ENCODE assay signal across 29 mouse cellular contexts in the genomic region with DNA sequence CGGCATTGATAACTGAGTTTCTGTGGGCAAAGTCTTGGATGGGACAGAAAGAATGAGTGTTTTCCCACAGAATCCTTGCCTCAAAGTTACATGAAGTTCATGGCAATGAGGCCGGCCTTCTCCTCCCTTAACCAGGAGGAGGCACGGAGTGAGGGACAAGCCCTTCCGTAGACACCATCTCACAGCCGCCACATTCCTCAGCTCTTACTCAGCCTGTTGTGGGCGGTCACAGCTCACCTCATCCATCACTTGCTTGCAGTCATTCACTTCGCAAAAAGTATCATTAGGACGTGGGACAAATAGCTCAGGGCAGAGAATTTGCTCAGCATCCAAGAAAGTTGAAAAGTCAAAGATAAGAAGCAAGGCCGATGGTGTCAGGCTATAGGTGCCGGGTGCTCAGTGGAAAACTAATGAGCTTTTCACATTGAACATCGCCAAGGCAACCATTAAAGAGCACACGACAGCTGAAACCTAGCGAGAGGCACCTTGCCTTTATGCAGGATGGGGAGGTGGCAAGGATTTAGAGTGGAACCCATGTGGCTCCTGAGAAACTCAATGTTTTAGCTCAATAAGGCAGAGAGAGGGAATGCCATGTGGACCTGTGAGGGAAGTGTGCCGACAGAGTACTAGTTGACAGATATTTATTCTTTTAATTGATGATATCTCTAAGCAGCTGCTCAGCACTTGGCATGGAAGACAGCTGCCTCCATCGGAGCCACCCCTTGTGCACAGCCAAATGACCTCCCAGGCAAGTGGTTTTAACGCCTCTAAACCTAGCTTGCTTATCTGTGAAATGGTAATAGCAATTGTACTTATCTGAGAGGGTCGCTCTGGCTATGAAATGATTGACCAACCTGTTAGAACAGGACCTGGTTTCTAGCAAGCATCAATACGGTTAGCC.
A peak's percentile ranks its signal among the peaks of the same experiment; 100 is the strongest.
DNase-seq lines count a peak whose midpoint lies in the region; ATAC-seq lines count a peak whose summit lies in the region.
"Had no signal": no experiment of that assay in that cellular context is flagged by ENCODE, and none has a peak within 500 bp of the region (broad histone marks: within the 10 kb centered on the region; RNA-seq: fewer than 3 reads in every experiment).

No protein-coding gene starts in this region.

- no peak for DNase-seq in lung, postnatal 14 days
- DNase-seq in NIH3T3 (ENCODE audit: low read depth) = peak; percentile 23
- peak; percentile 34 for DNase-seq in limb, embryonic 10.5 days (ENCODE audit: low spot score)
- DNase-seq in gastrocnemius, postnatal 25 days = no peak
- DNase-seq in gastrocnemius, postnatal 4 days (ENCODE audit: low spot score in 2 of 2) = no peak
- DNase-seq in liver, embryonic 11.5 days (ENCODE audit: low spot score) = no peak
- DNase-seq: adrenal gland, postnatal 25 days; cerebellum, adult 8-10 months; cerebellum, postnatal 36 days; heart, adult 11 months; heart, postnatal 10 days; kidney, adult 2 months; layer of hippocampus, adult 9-11 months; liver, embryonic 13.5 days; thymus, postnatal 25 days had no signal

- no peaks in the 10 kb centered on the region for H3K9me3 ChIP-seq in lung, embryonic 15.5 days
- no peaks in the 10 kb centered on the region for H3K9me3 ChIP-seq in limb, embryonic 10.5 days (replicated peaks)
- no peaks in the 10 kb centered on the region for H3K9me3 ChIP-seq in liver, embryonic 11.5 days (ENCODE audit: control insufficient read depth, low read length)
- H3K9me3 ChIP-seq: forebrain, embryonic 13.5 days; hindbrain, embryonic 12.5 days; limb, embryonic 13.5 days; liver, embryonic 13.5 days; neural tube, embryonic 15.5 days; stomach, embryonic 15.5 days had no signal

- no peak overlapping the region for H3K27ac ChIP-seq in lung, embryonic 15.5 days
- H3K27ac ChIP-seq in limb, embryonic 10.5 days = no peak overlapping the region
- no peak overlapping the region for H3K27ac ChIP-seq in liver, embryonic 11.5 days (ENCODE audit: low read depth, low read length)
- H3K27ac ChIP-seq: embryonic facial prominence, embryonic 12.5 days; forebrain, embryonic 13.5 days; hindbrain, embryonic 12.5 days; kidney, postnatal 0 days; left cerebral cortex, adult 2 months; limb, embryonic 13.5 days; liver, embryonic 13.5 days; macrophage; neural tube, embryonic 15.5 days; stomach, embryonic 15.5 days had no signal

- H3K27me3 ChIP-seq in lung, embryonic 15.5 days = no peaks in the 10 kb centered on the region
- H3K27me3 ChIP-seq in limb, embryonic 10.5 days (ENCODE audit: low read depth, poor library complexity, severe bottlenecking) = no peaks in the 10 kb centered on the region
- H3K27me3 ChIP-seq in liver, embryonic 11.5 days (replicated peaks; ENCODE audit: control insufficient read depth, insufficient read depth, low read length) = no peaks in the 10 kb centered on the region
- H3K27me3 ChIP-seq: embryonic facial prominence, embryonic 12.5 days; forebrain, embryonic 13.5 days; hindbrain, embryonic 12.5 days; liver, embryonic 13.5 days; neural tube, embryonic 15.5 days; stomach, embryonic 15.5 days had no signal

- H3K4me3 ChIP-seq in lung, embryonic 15.5 days = no peak overlapping the region
- no peak overlapping the region for H3K4me3 ChIP-seq in limb, embryonic 10.5 days
- H3K4me3 ChIP-seq in liver, embryonic 11.5 days (ENCODE audit: low read depth, low read length) = no peak overlapping the region
- H3K4me3 ChIP-seq: embryonic facial prominence, embryonic 12.5 days; erythroblast, embryonic 14.5 days; forebrain, embryonic 13.5 days; hindbrain, embryonic 12.5 days; left cerebral cortex, adult 2 months; limb, embryonic 13.5 days; liver, embryonic 13.5 days; neural tube, embryonic 15.5 days; stomach, embryonic 15.5 days had no signal

- H3K4me1 ChIP-seq in lung, embryonic 15.5 days = peaks cover 13% of the 10 kb centered on the region
- H3K4me1 ChIP-seq in limb, embryonic 10.5 days = 0 out of 2 replicates have a peak, but pooled peaks cover 5% of the 10 kb centered on the region
- H3K4me1 ChIP-seq in liver, embryonic 11.5 days (replicated peaks; ENCODE audit: control insufficient read depth, insufficient read depth, low read length) = no peaks in the 10 kb centered on the region
- H3K4me1 ChIP-seq: limb, embryonic 13.5 days; liver, embryonic 13.5 days; stomach, embryonic 15.5 days had no signal

- no peak overlapping the region for H3K9ac ChIP-seq in lung, embryonic 15.5 days
- H3K9ac ChIP-seq in liver, embryonic 11.5 days (ENCODE audit: low read depth, low read length) = no peak overlapping the region
- H3K9ac ChIP-seq: embryonic facial prominence, embryonic 12.5 days; forebrain, embryonic 13.5 days; hindbrain, embryonic 12.5 days; limb, embryonic 13.5 days; liver, embryonic 13.5 days; neural tube, embryonic 15.5 days; stomach, embryonic 15.5 days had no signal

- 14% methylated on average over 18 of the region's 18 CpGs for WGBS in lung, embryonic 15.5 days
- WGBS in limb, embryonic 10.5 days = 44% methylated on average over 18 of the region's 18 CpGs
- WGBS in liver, embryonic 11.5 days = 56% methylated on average over 18 of the region's 18 CpGs

- H3K36me3 ChIP-seq in lung, embryonic 15.5 days = no peaks in the 10 kb centered on the region
- H3K36me3 ChIP-seq in limb, embryonic 10.5 days = no peaks in the 10 kb centered on the region
- no peaks in the 10 kb centered on the region for H3K36me3 ChIP-seq in liver, embryonic 11.5 days (ENCODE audit: control insufficient read depth, insufficient read depth, low read length)
- H3K36me3 ChIP-seq: embryonic facial prominence, embryonic 12.5 days; hindbrain, embryonic 12.5 days; limb, embryonic 13.5 days; liver, embryonic 13.5 days; neural tube, embryonic 15.5 days; stomach, embryonic 15.5 days had no signal

- H3K4me2 ChIP-seq in lung, embryonic 15.5 days = no peak overlapping the region
- no peak overlapping the region for H3K4me2 ChIP-seq in liver, embryonic 11.5 days
- H3K4me2 ChIP-seq: embryonic facial prominence, embryonic 12.5 days; forebrain, embryonic 13.5 days; heart, embryonic 11.5 days; hindbrain, embryonic 12.5 days; limb, embryonic 13.5 days; liver, embryonic 13.5 days; midbrain, embryonic 11.5 days; neural tube, embryonic 15.5 days; stomach, embryonic 15.5 days had no signal

- peak; percentile 69; the same call in 1 of the 2 replicates for ATAC-seq in lung, embryonic 15.5 days (ENCODE audit: borderline replicate concordance, extremely low read depth, low FRiP score, low TSS enrichment)
- no peak for ATAC-seq in liver, embryonic 11.5 days (replicated peaks; ENCODE audit: low FRiP score)
- ATAC-seq: CD4-positive, CD25-positive, alpha-beta regulatory T cell, adult 4 months; forebrain, embryonic 13.5 days had no signal

Comparison
In these comparisons a context has a peak if more than half of its experiments do, and no peak if none do; other contexts are left out.
1. DNase-seq: peak in NIH3T3 (single experiment) and limb, embryonic 10.5 days (single experiment); none in lung, postnatal 14 days (single experiment), gastrocnemius, postnatal 25 days (single experiment), gastrocnemius, postnatal 4 days (0 of 2) and liver, embryonic 11.5 days (single experiment).